Mouse (Mus musculus) CD4-positive, CD25-positive, alpha-beta regulatory T cell, adult 4 months (primary cell): ENCODE measurements around the gene Ddx19b. TPM values are rescaled to one million over a fixed set of nuclear protein-coding genes. Genes with fewer than 3 reads are reported as not detected.
"Not testable (repeated sequence)": the region's sequence is repeated elsewhere in the genome, so short reads cannot be mapped to it uniquely, and the experiment has no call there.

Source experiments
- ATAC-seq: one replicate; pipeline ENCODE4 v1.8.0; 2017
- polyA plus RNA-seq, 2 experiments: library from polyadenylated mRNA; unstranded; fragments of 100-300 nt; shearing (Covaris generic); gene quantifications; one replicate each; pipeline ENCODE4 v1.2.1; 2017

The Ddx19b gene
- polyA plus RNA-seq, 2 experiments from 2014 or later = 5.5 to 12.0 TPM

GRCm38 (mm10) chr8:111033482-111034215 lies 2.1 kb upstream of the Ddx19b start:
- peak; percentile 94 for ATAC-seq

- ATAC-seq = no peak
Observed at GRCm38 (mm10) chr8:111032916-111033315, 1.4 kb upstream of the Ddx19b start, which contains the start of gene Aars. Aars (plus strand) TSS chr8:111033144.

- ATAC-seq = peak; percentile 62
Observed at GRCm38 (mm10) chr8:111030045-111030444, 1.5 kb downstream of the Ddx19b start.

GRCm38 (mm10) chr8:111029589-111029988 lies 2.0 kb downstream of the Ddx19b start:
- ATAC-seq = peak; percentile 17

GRCm38 (mm10) chr8:111027391-111027937 lies 4.1 kb downstream of the Ddx19b start:
- peak; percentile 74 for ATAC-seq

GRCm38 (mm10) chr8:111026609-111027008 lies 4.9 kb downstream of the Ddx19b start:
- not testable (repeated sequence) for ATAC-seq

- ATAC-seq = not testable (repeated sequence)
Observed at GRCm38 (mm10) chr8:111010230-111010991, 21.1 kb downstream of the Ddx19b start.

- ATAC-seq = peak; percentile 97
Observed at GRCm38 (mm10) chr8:110997547-110998531, 33.7 kb downstream of the Ddx19b start, which contains the start of gene Ddx19a. Ddx19a (minus strand) TSS chr8:110997800.

- ATAC-seq = no peak
Observed at GRCm38 (mm10) chr8:110996641-110997430, 34.7 kb downstream of the Ddx19b start.

GRCm38 (mm10) chr8:110990017-110990416 lies 41.5 kb downstream of the Ddx19b start:
- ATAC-seq = no peak

- ATAC-seq = peak; percentile 32
Observed at GRCm38 (mm10) chr8:110987805-110988744, 43.5 kb downstream of the Ddx19b start.

GRCm38 (mm10) chr8:110981304-110981703 lies 50.2 kb downstream of the Ddx19b start:
- peak; percentile 54 for ATAC-seq

GRCm38 (mm10) chr8:110977987-110978386 lies 53.6 kb downstream of the Ddx19b start:
- ATAC-seq = not testable (repeated sequence)

- not testable (repeated sequence) for ATAC-seq
Observed at GRCm38 (mm10) chr8:110976532-110976931, 55.0 kb downstream of the Ddx19b start.

GRCm38 (mm10) chr8:110969910-110970770 lies 61.4 kb downstream of the Ddx19b start:
- peak; percentile 98 for ATAC-seq

GRCm38 (mm10) chr8:110967326-110967725 lies 64.2 kb downstream of the Ddx19b start:
- no peak for ATAC-seq

GRCm38 (mm10) chr8:110966586-110966985 lies 65.0 kb downstream of the Ddx19b start:
- no peak for ATAC-seq

- no peak for ATAC-seq
Observed at GRCm38 (mm10) chr8:110965594-110965993, 66.0 kb downstream of the Ddx19b start.

GRCm38 (mm10) chr8:110964666-110965065 lies 66.9 kb downstream of the Ddx19b start:
- ATAC-seq = no peak
